Mouse (Mus musculus): ENCODE data around the gene Stk24.
A peak's percentile ranks its signal among the peaks of the same experiment; 100 is the strongest.

The Stk24 gene

DNA sequence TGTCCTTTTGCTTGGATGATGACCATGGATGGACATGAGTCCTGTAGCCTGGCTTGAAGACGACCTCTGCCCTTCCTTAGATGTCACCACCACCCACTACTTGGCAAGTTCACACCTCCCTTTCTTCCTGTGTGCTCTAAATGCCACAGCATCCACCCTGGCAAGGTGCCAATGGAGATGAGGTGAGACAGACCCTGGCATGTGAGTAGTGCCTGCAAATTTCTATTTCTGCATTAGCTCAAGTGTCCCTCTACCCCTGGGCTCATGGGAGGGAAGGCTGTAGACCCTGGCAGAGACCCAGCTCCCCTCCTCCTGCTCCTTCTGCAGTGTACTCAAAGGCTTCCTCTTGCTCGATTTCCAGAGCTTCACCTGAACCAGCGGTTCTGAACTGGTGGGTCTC is 64.9 kb downstream of the Stk24 start:
- no peak for DNase-seq (ENCODE audit: low read depth, low spot score)

DNA sequence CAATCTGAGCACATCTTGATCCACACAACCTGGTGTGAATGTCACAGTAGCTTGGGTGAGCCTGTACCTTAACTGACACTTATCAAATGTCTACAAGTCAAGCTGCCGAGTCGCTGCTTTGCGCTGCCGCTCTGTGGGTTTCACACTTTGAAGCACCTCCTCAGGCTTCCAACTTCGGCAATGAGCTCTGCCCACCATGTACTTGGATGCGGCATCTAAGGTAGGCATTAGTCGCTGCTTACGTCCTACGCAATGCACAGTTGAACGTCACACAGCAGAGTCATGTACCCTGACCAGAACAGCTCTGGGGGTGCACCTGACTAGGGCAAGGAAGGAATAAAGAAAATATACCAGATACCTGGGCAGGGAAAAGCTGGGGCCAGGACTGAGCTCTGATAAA is 66.5 kb downstream of the Stk24 start:
- no peak for DNase-seq (ENCODE audit: low read depth, low spot score)

DNA sequence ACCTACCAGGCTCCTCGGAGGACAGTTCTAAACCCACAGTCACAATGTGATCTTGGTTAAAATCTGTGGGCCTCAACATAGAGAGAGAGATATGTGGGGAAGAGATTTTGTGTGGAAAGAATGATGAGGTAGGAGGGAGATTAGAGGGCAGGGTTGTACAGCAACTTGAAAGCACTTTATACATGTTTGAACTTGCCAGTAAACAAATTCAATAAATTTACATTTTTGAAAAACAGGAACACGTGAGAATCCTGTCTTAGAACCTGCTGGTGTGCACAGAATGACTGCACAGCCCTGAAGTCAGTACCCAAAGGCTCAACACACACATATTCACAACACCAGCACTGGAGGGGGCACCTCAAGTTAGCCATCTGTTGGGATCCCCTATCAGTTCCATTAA is 68.7 kb downstream of the Stk24 start:
- DNase-seq (ENCODE audit: low read depth, low spot score): no peak

DNA sequence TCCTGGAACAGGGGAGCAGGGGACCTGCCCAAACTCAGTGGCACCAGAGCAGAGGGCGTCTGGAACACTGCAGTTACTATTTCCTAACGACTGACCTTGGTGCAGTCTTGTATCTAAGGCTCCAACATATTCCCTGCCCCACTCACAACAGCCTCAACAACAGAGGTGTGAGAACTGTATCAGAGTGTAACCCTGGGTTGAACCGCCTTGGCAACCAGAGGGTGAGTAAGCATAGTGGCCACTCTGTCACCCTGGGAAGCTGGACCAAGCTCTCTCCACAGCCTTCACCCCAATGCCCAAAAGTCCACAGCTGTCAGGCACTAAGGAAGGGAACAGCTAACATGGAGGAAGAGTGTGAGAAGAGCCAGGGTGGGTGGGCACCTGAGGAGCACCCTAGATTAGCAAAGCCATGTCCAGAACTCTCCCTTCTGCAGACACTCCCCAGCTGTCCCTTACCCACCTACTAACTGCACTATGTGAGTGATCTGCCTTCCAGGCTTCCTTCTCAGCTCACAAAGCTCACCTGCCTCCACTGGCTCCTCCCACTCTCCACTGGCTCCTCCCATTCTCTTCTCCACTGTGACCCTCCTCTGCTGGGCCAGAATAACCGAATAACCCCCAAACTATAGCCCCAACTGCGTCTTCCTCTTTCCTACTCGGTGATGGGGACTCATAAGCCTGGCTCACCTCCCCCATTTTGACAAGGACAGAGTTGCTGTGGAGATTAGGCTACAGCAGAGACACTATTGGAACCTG is 69.3 kb downstream of the Stk24 start:
- no peak for DNase-seq (ENCODE audit: low read depth, low spot score)

DNA sequence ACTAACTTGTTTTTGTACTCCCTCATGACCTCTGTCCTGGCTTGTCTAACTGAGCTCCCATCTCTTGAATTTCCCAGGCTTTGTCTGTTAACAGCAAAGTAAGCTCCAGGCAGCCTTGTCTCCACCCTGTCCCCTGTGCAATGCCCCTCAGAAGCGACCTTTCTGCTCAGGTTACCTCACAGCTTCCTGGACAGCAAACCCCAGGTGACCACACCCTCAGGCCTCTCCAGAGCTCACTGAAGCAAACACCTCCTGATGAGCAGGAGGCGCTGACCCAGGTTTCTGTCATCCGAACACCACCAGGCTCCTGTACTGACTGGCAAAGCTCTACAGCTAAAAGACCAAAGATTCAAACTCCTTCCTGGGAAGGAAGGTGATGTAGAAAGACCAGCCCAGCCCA is 69.9 kb downstream of the Stk24 start:
- DNase-seq (ENCODE audit: low read depth, low spot score): no peak

DNA sequence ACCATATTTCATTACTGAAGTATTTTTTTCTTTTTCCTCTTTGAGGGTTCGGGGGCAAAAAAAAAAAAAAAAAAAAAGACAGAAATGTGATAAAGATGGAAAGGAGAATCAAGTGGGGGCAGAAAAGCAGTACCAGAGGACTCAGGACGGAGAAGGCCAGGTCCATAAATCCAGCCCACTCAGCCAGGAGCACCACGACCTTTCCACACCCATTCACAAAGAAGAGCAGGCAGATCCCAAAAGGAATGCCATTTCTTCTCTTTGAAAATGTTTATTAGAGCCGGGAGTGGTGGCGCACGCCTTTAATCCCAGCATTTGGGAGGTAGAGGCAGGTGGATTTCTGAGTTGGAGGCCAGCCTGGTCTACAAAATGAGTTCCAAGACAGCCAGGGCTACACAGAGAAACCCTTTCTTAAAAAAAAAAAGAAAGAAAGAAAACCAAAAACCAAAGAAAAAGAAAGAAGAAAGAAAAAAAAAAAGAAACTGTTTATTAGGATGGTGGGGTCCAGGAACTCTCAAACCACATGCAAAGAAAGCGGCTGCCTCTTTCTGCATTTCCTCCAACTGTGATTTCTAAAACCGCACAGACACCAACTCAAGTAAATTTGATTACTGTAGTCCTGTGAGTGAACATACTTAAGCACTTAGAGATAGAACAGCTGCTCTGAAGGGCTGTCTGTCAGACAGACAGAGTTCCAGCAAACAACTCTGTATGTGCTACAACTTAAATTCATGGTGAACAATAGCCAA is 74.3 kb downstream of the Stk24 start:
- DNase-seq (ENCODE audit: low read depth, low spot score): no peak

DNA sequence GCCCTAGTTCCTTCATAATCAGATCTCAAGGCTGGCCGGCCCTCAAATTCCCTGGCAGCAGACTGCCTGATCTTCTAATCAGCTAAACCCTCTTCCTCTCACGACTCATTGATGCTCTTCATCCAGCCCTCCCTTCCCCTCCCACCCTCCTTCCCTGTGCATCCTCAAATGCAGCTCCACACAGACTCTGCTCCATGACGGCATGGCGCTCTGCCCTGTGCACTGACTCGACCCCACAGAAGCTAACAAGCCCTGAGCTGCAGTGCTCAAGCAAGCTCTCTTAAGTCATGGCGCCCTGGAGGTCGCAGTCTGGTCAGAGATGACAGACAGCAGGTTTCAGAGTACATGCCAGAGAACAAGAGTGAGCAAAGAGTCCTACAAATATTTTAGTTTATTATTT is 75.3 kb downstream of the Stk24 start:
- DNase-seq (ENCODE audit: low read depth, low spot score): no peak

DNA sequence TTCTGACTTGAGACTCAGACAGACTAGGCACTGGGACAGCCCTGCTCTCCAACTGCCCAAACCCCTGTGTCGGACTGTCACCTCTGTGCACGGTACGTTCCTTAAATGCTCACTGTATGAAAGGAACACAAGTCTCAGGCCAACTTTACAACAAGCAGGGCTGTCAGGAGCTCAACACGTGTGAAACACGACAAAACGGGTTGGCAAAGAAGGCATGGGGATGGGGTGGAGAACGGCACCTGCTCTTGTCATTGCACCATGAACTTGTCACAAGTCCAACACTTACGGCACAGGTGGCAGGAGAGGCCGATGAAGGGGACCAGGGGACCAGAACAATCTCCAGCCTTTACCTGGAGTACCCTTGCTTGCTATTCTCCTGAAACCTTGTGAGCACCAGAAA is 80.7 kb downstream of the Stk24 start:
- no peak for DNase-seq (ENCODE audit: low read depth, low spot score)

DNA sequence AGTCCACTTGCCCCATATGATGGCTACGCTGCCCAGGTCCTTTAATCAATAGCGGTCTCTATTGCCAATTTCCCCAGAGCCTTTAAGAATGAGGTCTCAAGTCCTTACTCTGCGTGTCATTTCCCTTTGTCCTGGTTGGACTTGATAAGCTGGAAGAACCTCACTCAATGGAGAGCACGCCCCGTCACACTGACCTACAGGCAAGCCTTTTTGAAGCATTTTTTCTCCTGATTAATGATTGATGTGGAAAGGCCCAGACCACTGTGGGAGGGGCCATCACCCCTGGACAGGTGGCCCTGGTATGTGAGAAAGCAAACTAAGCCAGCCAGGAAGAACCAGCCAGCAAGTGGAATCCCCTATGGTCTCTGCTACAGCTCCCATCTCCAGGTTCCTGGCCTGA is 81.3 kb downstream of the Stk24 start:
- DNase-seq (ENCODE audit: low read depth, low spot score): no peak

DNA sequence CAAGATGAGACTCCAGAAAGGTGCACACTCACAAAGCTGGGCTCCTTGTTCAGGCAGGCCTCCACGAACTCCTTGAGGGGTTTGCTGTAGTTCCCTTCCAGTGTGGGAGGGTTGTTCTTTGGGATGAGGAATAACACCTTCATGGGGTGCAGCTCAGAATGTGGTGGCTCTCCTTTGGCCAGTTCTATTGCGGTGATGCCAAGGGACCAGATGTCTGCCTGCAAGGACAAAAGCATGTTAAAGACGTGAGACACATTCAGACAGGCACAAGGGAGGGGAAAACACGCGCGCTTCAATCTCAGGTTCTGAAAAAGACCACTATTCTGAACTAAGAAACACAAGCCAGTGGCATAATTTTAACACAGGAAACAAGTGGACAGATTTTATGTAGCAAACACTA is 82.7 kb downstream of the Stk24 start:
- no peak for DNase-seq (ENCODE audit: low read depth, low spot score)

DNA sequence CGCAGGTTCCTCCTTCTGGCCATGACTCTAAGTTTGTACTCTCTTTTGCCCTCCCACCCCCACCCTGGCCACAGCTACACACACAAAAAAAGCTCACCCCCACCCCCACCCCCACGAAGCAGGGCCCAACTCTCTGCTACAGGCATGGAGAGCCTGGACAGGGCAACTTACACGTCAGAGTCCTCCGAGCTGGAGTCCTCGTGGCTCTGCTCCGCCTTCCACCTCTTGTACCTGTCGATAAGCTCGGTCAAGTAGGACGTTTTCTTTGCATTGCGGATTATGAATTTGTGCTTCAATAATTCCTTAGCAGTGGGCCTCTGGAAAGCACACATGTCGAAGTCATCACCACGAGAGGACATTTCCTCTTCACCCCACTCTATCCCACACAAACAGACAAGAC is 85.3 kb downstream of the Stk24 start:
- DNase-seq (ENCODE audit: low read depth, low spot score): no peak

DNA sequence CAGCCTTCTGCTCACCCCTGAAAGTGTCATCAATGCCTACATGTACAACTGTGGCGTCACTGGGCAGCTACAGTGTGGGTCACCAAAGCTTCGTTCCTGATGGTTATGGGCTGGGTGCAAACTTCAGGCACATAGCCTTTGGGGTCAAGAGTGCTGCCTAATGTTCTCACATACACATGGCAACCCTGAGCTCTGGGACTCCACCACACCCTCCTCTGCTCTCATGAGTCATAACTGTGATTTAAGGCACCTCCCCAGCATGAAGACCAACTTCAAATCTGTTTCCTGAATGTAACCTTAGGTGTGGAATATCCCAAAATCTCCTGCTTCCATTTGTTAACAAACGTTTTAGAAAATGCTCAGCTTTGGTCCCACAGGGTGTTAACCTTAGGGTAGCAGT is 87.4 kb downstream of the Stk24 start:
- DNase-seq (ENCODE audit: low read depth, low spot score): no peak

DNA sequence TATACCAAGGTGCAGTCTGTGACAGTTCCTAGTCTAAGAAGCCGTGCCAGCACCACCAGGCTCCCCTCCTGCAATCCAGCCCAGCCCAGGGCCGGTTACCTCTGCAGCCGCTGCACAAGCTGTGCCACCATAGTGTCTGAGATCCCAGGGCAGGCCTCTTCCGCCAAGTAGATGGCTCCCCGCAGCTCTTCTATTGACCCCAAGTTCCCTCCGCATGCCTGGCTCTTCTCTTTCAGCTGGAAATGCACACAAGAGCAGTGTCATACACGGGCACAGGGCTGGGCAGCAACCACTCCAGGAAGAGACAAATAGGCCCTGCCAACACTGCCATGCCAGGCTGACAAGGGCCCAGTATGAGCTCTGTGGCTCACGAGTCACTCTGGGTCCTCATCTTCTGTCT is 87.9 kb downstream of the Stk24 start:
- no peak for DNase-seq (ENCODE audit: low read depth, low spot score)

DNA sequence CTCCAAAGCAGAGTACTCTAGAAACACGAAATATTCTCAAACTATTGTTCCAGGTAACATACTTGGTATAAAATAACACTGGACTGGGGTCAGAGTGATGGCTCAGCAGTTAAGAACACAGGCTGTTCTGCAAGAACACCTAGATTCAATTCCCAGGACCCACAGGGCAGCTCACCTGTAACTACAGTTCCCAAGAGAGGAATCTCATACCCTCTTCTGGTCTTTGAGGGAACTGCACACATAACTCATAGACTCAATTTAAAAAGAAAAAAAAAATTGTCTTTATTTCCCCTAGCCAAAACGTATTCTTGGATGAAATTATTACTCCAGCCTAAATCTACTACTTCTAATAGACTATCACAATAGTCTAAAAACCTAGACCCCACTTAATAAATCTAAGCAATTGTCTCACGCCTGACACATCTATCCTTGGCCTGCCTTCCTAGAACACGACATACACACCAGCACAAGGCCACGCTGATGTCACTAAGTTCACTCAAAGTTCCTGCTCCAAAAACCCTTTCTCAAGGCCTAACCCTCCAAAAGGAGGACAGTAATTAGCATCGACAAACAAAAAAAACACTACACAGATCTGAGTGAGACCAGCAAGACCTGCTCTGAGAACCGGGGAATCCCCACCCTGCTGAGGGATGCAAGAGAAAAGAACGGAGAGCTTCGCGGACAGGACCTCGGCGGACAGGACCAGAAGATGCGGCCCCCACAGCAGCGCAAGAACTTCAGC is 94.3 kb downstream of the Stk24 start:
- DNase-seq (ENCODE audit: low read depth, low spot score): no peak

DNA sequence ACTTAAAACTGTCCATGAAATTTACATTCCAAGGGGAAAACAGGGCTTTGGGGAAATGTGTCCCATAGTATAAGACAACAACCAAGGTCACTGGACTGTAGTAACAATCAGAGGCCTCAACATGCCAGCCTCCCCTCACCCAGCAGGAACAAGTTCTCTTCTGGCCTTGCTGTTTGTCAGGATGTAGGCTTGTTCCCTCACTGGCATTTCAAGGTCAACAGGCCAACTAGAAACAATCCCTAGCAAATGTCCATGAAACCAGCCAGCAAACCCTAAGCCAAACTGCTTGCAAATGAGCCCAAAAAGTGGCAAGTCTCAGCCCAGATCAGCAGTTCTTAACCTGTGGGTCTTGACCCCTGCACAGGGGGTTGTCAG is 98.5 kb downstream of the Stk24 start:
- no peak for DNase-seq (ENCODE audit: low read depth, low spot score)

DNA sequence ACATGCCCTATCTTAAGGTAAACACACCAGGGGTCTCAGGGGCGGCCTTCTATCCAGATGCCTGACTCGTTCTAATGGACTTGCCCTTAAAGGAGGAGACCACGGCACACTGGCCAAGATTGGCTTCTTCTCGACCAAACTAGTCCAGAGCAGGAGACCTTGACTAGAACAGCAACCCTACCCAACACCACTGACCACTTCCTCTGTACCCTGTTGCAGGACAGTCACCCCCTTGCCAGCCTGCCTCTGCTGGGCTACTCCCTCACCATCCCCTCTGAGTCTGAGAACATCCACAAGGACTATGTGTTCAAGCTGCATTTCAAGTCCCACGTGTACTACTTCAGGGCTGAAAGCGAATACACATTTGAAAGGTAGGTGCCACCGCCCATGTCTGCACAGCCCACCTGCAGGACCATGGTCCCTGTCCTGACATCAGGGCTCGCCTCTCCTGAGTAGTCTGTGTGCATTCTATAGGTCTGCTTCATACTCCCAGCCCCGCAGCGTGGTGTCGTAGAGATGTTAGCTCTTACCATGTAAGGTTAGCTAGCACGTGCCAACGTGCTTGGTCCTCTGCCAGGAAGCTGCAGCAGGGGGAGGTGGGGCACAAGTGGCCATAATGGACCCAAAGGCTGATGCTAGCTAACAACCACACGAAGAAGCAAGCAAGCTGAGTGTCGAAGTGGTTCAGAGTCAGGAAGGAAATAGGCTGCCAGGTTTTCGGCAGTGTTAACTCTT is 99.0 kb downstream of the Stk24 start:
- no peak for DNase-seq (ENCODE audit: low read depth, low spot score)

DNA sequence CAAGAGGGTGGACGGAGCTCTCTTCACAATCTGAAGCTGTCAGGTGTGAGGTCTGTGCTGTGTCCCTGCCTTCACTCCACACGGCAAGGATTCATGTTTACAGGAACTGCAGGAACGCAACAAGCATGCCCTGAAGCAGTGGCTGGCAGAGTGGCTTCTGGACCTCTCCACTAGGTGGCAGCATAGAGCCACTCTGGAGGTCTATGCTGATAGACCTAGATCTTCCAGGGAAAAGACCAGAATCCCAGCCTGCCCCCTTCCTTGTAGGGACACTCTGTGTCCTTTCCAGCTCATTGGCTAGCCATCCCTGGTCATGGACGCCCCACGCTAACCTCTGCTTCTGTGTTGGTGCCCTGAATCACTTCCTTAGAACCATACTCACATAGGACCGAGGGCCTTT is 100.7 kb downstream of the Stk24 start:
- peak; percentile 83 for DNase-seq (ENCODE audit: low read depth, low spot score)

DNA sequence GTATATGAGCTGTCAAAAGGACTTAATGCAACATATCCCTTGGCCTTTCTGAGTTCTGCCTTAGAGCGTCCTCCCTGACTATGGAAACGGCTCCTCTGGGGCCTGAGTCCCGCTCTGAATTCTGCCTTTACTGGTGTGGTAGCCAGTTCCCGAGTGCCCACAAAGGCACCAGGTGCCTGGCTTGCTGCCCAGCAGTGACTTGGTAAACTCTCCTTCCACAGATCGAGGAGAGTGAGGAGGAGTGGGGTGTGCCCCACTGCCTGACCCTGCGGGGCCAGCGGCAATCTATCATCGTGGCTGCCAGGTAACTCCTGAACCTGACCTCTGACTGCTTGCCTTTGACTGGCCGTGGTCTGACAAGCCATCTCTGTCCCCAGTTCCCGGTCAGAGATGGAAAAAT is 103.8 kb downstream of the Stk24 start:
- DNase-seq (ENCODE audit: low read depth, low spot score): no peak

DNA sequence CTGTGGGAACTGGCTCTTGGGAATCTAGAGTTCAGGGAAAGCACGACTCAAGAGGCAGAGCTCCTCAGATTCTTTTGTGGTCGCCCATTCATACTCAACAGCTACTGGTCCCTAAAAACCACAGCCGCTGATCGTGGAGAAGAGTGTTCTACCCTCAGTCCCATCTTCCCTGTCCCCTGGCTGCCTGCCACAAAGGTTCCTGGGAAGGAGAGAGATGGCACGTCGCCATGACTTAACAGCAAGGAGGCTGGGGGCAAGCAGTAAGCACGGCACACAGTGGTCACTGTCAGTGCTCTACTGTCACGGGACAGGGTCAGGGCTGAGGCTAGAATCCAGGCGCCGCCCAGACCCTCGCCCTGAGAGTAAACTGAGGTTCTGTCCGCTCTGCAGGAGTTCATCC is 104.8 kb downstream of the Stk24 start:
- no peak for DNase-seq (ENCODE audit: low read depth, low spot score)

DNA sequence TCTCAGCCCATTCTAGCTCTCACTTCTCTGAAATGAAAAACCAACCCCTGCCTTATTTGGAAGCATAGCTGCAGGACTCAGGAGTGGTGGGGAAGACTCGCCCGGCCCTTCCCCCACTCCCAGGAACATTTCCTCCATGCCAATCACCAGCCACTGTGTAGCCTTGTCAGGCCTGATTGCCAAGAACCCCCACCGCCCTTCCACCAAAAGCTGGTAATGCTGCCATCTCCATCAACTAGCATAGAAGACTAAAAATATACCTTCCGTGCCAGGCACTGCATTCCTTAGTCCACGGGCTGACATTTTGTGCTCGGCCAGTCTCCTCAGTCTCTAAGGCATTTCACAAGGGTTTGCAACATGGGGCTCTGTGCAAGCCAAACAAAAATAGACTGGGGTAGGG is 109.3 kb downstream of the Stk24 start:
- no peak for DNase-seq (ENCODE audit: low read depth, low spot score)

DNA sequence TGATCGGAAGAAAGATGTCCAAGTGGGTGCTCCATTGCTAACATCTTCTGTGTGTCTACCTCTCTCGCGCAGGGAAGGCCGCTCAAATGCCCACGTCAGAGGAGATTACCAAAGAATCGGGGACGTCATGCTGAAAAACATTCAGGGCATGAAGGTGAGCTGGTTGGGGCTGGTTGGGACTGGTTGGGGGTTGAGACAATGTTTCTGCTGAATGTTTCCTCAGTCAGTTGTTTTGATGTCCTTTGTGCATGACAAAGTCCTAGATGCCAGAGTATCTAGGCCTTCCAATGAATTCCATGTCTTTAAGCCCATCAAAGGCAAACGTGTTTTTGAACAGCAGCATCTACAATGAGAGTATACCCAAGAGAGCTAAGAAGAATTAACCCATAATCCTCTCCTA is 112.0 kb downstream of the Stk24 start:
- DNase-seq (ENCODE audit: low read depth, low spot score): no peak

DNA sequence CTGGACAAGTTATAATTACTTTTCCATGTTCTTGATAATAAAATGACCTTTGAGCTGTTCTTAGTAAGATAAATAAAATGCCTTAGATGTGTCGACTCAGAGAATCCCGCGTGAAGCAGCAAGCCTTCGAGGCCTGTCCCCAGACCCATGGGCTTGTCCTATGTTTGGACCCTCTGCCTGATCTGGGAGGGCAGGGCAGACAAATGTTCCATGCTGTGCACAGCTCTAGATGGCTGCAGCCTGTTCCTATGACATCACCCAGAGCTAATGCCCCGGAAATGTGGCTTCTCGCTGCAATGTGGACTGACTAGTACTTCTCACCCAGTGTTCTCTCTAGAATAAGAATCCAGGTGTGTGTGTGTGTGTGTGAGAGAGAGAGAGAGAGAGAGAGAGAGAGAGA is 115.4 kb downstream of the Stk24 start:
- DNase-seq (ENCODE audit: low read depth, low spot score): no peak

All from mesoderm, embryonic 11.5 days (tissue).